Mouse (Mus musculus) v-Abl transformed pro-B cells (cell line): Measurements from ENCODE around the gene Pip4p1.
"Not testable (repeated sequence)": the region's sequence is repeated elsewhere in the genome, so short reads cannot be mapped to it uniquely, and the experiment has no call there.

ENCODE experiments used
- in situ Hi-C, 2 experiments: fragments of 400-800 bp; cut with MboI; formaldehyde crosslinking; loops; one replicate each; pipeline ENCODE4 v1.15.1; 2025; ENCODE audit not compliant: unreplicated experiment in 2 of 2

Gene Pip4p1

DNA sequence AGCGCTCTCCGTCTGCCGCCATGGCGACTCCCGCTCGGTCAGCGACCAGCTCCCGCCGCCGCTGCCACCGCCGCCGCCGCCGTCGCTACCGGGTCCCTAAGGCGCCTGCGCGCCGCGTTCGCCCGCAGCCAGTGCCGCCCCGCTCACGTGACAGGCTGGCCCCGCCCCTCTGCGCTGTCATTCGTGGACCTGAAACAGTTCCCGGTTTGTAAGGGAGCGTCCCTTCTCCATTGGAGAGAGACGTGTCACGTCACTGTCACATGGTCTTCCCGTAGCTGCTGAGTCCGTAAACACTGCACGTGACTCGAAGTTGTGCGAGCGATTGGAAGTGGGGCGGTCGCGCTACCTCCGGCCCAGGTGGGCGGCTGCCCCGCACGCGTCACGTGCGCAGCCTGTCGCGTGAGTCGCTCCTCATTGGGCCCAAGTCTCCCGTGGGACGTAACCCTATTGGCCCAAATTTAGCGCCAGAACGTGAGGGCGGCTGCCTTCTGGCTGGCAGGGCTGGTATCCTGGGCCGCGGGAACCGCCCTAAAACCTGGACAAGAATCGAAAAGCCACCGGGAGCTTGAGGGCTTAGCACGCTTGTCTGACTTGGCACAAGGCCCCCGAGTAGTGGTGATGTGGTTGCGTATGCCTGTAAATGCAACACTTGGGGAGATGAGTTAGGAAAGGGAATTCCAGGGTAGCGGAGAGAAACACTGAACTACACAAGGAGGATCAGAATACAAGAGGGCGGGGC, at the start of gene Pip4p1, which contains the start of gene Pnp:
Gene Pip4p1, minus strand, starts transcription at position 103 of the 739 bp plus-strand sequence.
Gene Pnp, plus strand, starts transcription at position 329 of the 739 bp plus-strand sequence.
- in situ Hi-C loops: no loop called here

GRCm38 (mm10) chr14:50979631-50980030, 49.0 kb upstream of the Pip4p1 start:
- in situ Hi-C loops: loop anchor here in 1 of 2 experiments (5.0 kb wide), 1 partner anchor 83 kb away; no protein-coding TSS in a partner anchor

GRCm38 (mm10) chr14:50978451-50978850, 47.8 kb upstream of the Pip4p1 start:
- in situ Hi-C loops: loop anchor here in 1 of 2 experiments (5.0 kb wide), 1 partner anchor 84 kb away; no protein-coding TSS in a partner anchor

DNA sequence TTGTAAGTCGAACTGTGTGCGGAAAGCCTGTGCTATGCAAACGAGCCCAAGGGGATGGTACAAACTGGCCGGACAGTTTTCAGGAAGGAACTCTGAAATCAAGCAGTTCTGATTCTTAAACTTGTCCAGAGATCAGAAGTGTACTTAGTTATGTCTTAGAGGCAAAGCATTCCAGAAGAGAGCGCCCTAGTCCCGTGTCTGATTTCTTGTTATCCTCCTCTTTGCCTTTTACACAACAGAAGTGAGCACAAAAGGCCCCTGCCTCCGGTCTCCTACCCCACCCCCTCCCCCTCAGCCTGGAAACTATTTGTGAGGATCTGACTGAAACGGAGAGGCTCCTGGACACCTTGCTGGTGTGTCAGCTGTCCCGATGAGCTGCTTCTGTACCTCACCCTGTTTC, 46.0 kb upstream of the Pip4p1 start:
- in situ Hi-C loops: loop anchor here in 1 of 2 experiments (5.0 kb wide), 1 partner anchor 86 kb away; no protein-coding TSS in a partner anchor

DNA sequence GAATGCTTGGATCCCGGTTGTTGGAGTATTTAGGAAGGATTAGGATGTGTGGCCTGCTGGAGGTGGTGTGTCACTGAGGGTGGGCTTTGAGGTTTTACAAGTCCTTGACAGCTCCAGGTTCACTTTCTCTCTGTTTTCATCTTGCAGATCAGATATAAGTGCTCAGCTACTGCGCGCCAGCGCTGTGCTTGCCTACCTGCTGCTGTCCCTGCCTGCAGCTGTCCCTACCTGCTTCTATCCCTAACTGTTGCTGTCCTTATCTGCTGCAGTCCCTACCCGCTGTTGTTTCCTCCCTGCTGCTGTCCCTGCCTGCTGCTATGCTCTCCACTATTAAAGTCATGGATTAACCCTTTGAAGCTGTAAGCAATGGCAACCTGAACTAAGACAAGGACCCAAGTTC, 44.3 kb upstream of the Pip4p1 start:
- in situ Hi-C loops: loop anchor here in 1 of 2 experiments (5.0 kb wide), 1 partner anchor 87 kb away; no protein-coding TSS in a partner anchor

DNA sequence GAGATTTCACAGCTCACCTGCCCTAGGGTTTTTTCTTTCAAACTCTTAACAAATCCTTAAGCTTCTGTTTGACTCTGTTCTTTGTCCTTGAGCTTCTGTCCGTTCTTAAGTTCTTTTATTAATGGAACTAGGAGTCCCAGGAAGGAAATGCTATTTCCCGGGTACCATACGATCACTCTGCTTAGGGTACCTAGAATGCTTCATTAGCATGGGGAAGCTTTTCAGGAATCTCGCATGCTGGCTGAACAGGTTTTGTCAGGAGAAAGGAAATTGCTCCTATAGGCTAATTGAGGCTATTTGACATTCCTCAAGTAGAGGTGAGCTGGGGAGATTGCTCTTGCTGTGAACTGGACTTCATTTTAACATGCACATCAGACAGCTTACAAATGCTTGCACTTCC, 43.0 kb upstream of the Pip4p1 start:
- in situ Hi-C loops: no loop called here

DNA sequence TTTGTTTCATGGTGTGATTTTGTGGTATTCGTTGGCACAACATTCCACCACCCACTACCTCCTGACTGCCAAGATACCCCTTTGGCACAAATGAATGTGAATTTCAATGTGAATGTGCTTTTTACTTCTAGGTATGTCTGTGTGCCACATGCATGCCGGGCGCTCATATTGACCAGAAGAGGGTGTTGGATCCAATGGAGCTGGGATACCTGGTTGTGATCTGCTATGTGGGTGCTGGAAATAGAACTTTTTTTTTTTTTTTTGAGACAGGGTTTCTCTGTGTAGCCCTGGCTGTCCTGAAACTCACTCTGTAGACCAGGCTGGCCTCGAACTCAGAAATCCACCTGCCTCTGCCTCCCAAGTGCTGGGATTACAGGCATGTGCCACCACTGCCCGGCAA, 42.4 kb upstream of the Pip4p1 start:
- in situ Hi-C loops: not testable (repeated sequence)

GRCm38 (mm10) chr14:50970822-50971221, 40.2 kb upstream of the Pip4p1 start:
- in situ Hi-C loops: no loop called here

- in situ Hi-C loops: no loop called here
Observed at GRCm38 (mm10) chr14:50969558-50970544, 39.2 kb upstream of the Pip4p1 start.

GRCm38 (mm10) chr14:50969041-50969440, 38.4 kb upstream of the Pip4p1 start:
- in situ Hi-C loops: no loop called here

DNA sequence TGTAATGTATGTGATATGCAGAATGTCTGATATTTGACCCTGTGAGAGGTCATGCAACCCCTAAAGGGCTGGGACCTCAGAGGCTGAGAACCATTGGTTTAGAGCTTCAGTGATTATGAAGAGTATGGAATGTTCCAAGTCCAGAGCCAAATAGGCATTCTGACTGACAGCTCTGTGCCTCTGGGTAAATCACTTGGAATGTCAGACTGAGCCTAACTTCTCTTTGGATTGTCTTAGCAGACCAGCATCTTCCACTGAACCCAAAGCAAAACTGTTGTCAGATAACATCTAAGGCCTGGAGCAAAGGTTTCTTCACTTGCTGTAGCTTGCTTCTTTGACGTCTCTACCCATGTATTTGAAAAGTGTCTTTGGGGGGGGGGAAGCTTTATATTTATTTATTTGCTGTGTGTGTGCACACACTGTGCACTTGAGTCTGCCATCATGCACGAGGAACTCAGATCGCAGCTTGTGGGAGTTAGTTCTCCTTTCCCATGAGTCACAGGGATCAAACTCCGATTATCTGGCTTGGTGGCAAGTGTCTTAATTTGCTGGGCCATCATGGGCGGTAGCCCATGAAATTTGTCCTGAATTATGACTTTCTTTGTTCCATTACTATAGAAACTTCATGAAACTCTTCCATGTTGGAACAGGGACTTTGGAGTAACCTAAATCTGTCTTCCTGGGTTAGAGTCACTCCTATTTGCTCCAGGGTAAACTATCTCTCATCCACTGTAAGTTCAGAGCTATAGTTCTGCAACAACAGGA, 37.7 kb upstream of the Pip4p1 start:
- in situ Hi-C loops: no loop called here

DNA sequence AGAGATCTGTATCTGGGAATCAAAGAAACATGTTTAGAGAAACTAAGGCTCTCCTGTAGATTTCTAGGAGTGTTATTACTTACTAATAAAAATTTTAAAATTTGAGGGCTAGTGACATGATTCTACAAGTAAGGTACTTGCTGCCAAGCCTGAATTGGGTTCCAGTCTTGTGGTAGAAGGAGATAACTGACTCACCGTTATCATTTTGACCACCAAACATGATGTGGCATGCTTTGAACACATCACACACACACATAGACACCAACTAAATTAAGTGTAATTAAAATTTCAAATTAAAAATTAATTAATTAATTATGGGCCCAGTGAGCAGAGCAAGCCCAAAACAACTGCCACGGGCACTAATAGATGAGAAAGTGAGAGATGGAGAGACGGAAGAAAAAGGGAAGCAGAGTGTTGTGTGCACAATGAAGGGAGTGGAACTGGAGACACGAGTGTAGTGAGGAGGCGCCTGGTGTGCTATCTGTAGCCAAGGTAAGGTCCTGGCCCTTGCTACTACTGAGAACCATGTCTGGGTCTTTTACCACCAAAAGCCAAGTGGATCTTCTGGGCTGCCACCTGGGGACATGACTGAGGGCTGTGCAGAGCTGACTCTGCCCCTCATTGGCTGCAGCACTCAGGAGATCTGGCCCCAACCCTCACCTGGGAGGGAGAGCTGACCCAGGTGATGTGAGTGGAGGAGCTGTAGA, 27.8 kb upstream of the Pip4p1 start:
- in situ Hi-C loops: not testable (repeated sequence)

- in situ Hi-C loops: not testable (repeated sequence)
Observed at GRCm38 (mm10) chr14:50957146-50957545, 26.5 kb upstream of the Pip4p1 start.

DNA sequence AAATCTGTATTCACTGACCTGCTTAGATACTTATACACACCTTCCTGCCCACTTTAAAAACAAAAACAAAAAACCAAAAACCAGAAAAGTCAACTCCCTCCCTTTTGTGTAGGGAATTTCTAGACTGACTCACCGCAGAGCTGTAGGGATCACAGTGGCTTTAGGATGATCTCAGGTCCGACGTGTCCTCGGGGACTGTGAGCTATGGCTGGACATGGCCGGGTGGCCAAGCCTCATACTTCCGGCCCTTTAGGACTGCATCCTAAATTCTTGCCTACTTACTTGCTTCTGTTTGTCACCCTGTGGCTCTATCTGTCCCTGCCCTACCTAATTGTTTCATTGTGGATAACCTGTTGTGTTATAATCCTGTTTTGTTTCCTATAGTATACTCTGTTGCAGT, 26.1 kb upstream of the Pip4p1 start:
- in situ Hi-C loops: not testable (repeated sequence)

- in situ Hi-C loops: not testable (repeated sequence)
Observed at GRCm38 (mm10) chr14:50955942-50956508, 25.4 kb upstream of the Pip4p1 start, which contains the start of gene Pnp2. Gene Pnp2, plus strand, starts transcription at chr14:50955992.

- in situ Hi-C loops: no loop called here
Observed at GRCm38 (mm10) chr14:50955487-50955886, 24.8 kb upstream of the Pip4p1 start.

GRCm38 (mm10) chr14:50945526-50945925, 14.9 kb upstream of the Pip4p1 start:
- in situ Hi-C loops: not testable (repeated sequence)

DNA sequence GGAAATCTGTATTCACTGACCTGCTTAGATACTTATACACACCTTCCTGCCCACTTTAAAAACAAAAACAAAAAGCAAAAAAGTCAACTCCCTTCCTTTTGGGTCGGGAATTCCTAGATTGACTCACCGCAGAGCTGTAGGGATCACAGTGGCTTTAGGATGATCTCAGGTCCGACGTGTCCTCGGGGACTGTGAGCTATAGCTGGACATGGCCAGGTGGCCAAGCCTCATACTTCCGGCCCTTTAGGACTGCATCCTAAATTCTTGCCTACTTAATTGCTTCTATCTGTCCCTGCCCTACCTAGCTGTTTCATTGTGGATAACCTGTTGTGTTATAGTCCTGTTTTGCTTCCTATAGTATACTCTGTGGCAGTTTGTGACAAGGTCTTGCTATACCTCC, 14.4 kb upstream of the Pip4p1 start:
- in situ Hi-C loops: not testable (repeated sequence)

- in situ Hi-C loops: not testable (repeated sequence)
Observed at GRCm38 (mm10) chr14:50944668-50945033, 14.0 kb upstream of the Pip4p1 start.
